Mouse (Mus musculus) lung, embryonic 15.5 days (tissue): Measurements from ENCODE around the gene 4933405L10Rik. TPM values are rescaled to one million over a fixed set of nuclear protein-coding genes. Genes with fewer than 3 reads are reported as not detected.

Experiments used
- ATAC-seq: fragments of 200-750 bp; cut with Nextera tagmentation; 2 replicates; pipeline ENCODE4 v1.8.0; 2017; ENCODE audit warnings: moderate number of reproducible peaks, borderline replicate concordance; ENCODE audit not compliant: low FRiP score, low TSS enrichment; ENCODE audit errors: extremely low read depth
- H3K27ac ChIP-seq: fragments of 300-500 bp; sonication (generic); 2 replicates; pipeline ENCODE4 v1.5.1; 2015; ENCODE audit warnings: moderate library complexity, mild to moderate bottlenecking, inconsistent platforms
- H3K27me3 ChIP-seq: fragments of 300-500 bp; sonication (generic); 2 replicates; pipeline ENCODE4 v1.6.1; 2015; ENCODE audit warnings: inconsistent platforms
- H3K36me3 ChIP-seq: fragments of 300-500 bp; sonication (generic); 2 replicates; pipeline ENCODE4 v1.6.1; 2015; ENCODE audit warnings: inconsistent platforms
- H3K4me1 ChIP-seq: fragments of 300-500 bp; sonication (generic); 2 replicates; pipeline ENCODE4 v1.6.1; 2015; ENCODE audit warnings: inconsistent platforms
- H3K4me2 ChIP-seq: fragments of 300-500 bp; sonication (generic); 2 replicates; pipeline ENCODE4 v1.6.1; 2015; ENCODE audit warnings: inconsistent platforms, mild to moderate bottlenecking, moderate library complexity
- H3K4me3 ChIP-seq: fragments of 300-500 bp; sonication (generic); 2 replicates; pipeline ENCODE4 v1.5.1; 2015; ENCODE audit warnings: mild to moderate bottlenecking, inconsistent platforms
- H3K9ac ChIP-seq: fragments of 300-500 bp; sonication (generic); 2 replicates; pipeline ENCODE4 v1.6.1; 2015; ENCODE audit warnings: inconsistent platforms
- H3K9me3 ChIP-seq: fragments of 300-500 bp; sonication (generic); 2 replicates; pipeline ENCODE4 v1.6.1; 2016; ENCODE audit warnings: inconsistent platforms
- WGBS: fragments of 180-500 bp; shearing (Covaris S2); methylation state at CpG from one replicate; pipeline ENCODE4 v1.1.7; 2015; 5-methylcytosine and 5-hydroxymethylcytosine counted together
- polyA plus RNA-seq: library from polyadenylated mRNA; unstranded; fragments of >200 nt; fragmentation: Nextera tagmentation; extraction: Ambion mirVana; gene quantifications from 2 replicates; pipeline ENCODE4 v1.2.1, GENCODE M21; 2015

Gene 4933405L10Rik
- polyA plus RNA-seq, result 0.17 TPM in 1 of 2 replicates, not detected in the other

DNA sequence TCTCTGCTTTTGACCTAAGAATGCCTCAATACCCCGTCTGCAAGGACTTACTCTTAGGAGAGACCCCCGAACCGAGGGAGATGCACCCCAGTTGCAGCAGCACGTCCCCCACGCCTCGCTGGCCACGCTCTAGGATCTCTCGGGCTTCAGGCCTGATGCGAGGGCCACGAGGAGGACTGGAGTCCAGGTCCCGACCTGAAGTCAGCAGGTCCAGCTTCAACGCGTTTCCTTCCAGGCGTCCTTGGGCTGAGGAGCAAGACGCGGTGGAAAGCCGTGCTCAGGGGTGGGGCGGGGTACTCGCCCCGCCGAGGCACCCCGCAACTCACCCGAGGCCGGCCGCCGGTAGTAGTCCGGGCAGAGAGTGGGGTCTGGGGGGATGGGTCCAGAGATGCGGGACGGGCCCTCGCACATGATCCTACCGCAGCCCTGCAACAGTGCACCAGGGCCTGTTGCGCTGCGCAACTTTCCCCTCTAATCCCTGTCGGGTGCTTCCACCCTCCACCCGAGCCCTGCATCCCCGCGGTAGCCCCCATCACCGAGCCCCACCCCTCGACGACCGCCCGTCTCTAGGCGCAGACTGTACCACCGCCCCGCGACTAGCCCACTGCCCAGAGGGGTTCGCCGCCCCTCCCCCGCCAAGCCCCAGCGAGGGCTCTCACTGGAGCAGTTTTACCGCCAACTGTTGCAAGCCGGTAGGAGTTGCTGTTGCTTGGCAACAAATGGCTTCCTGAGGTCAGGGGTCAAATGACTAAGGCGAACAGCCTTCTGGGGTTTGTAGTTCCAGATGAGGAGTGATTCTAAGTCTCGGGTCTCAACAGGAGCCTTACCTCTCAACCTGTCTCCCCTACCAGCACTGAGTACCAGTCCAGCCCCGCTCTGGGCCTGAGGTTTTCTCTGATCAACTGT lies at the start of gene 4933405L10Rik, which contains the start of gene Enkd1:
Gene 4933405L10Rik (plus strand): TSS at position 158 of the 906 bp plus-strand sequence.
Gene Enkd1 (minus strand): TSS at position 713 of the 906 bp plus-strand sequence.
- no peaks in the 10 kb centered on the region for H3K9me3 ChIP-seq
- no peak within 1 kb of the TSS for H3K27ac ChIP-seq
- H3K4me3 ChIP-seq, result peak within 1 kb of the TSS; percentile 93
- H3K4me1 ChIP-seq, result peaks cover 15% of the 10 kb centered on the region
- H3K9ac ChIP-seq, result peak within 1 kb of the TSS; percentile 81
- H3K27me3 ChIP-seq, result no peaks in the 10 kb centered on the region
- peak within 1 kb of the TSS; percentile 99 for H3K4me2 ChIP-seq
- peak; percentile 82 for ATAC-seq
- H3K36me3 ChIP-seq, result peaks cover 7% of the 10 kb centered on the region; the same call in 1 of the 2 replicates
- WGBS, result under 1% methylated on average over 55 of the region's 55 CpGs

DNA sequence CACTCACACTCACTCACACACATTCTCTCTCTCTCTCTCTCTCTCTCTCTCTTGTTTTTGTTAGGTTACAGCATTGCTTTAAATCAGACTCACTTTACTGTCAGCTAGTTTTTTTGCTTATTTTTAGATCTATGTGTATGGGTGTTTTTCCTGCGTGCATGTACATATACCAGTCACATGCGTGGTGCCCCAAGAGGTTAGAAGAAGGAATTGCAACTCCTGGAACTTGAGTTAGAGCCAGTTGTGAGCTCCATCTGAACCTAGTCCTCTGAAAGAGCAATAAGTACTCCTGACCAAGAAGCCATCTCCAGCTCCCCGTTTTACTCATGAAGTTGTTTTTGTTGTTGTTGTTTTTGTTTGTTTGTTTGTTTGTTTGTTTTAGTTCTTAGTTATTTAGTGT lies 46.3 kb upstream of the 4933405L10Rik start:
- no peak overlapping the region for H3K4me3 ChIP-seq
- no peaks in the 10 kb centered on the region for H3K9me3 ChIP-seq
- peaks cover 26% of the 10 kb centered on the region for H3K36me3 ChIP-seq
- no peak overlapping the region for H3K9ac ChIP-seq
- no peak overlapping the region for H3K27ac ChIP-seq
- H3K4me2 ChIP-seq, result no peak overlapping the region
- WGBS, result 66% methylated on average over 3 of the region's 3 CpGs
- no peaks in the 10 kb centered on the region for H3K27me3 ChIP-seq
- no peaks in the 10 kb centered on the region for H3K4me1 ChIP-seq
- no peak for ATAC-seq

DNA sequence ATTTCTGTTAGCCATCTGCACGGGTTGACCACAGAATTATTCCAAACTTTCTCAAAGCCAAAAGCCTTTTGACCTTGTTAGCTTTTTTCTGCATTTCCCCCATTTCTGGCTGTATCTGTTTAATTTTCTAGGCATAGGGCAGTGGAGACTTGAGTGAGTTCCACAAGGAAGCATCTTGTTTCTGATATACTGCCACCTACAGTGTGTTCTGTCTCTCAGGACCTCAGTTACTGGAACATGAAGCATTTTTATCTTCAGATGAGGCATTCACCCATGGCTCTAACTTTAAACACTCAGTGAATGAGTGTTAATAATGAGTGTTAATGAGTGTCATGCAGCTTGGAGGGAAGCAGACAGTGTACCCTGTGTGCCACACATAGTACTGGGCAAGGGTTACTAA lies 29.6 kb upstream of the 4933405L10Rik start:
- Histone ChIP-seq H3K4me3 (no peak overlapping the region), H3K4me1 (no peaks in the 10 kb centered on the region), H3K9ac (no peak overlapping the region), H3K27me3 (no peaks in the 10 kb centered on the region), H3K4me2 (no peak overlapping the region), H3K27ac (no peak overlapping the region), H3K9me3 (no peaks in the 10 kb centered on the region), H3K36me3 (peaks cover 92% of the 10 kb centered on the region)
- 82% methylated on average over 1 of the region's 1 CpGs for WGBS
- ATAC-seq, result no peak

DNA sequence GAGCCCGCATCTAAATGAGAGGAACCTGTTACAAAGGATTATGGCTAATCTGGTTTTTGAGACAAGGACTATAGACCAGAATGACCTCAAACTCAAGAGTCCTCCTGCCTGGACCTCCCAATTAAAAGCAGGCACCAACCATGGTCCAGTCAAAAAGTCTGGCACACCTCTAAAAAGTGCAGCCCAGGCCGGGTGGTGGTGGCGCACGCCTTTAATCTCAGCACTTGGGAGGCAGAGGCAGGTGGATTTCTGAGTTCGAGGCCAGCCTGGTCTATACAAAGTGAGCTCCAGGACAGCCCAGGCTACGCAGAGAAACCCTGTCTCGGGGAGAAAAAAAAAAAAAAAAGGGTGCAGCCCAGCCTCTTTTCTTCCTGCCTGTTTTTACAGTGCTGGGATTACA lies 22.1 kb upstream of the 4933405L10Rik start:
- WGBS, result 70% methylated on average over 7 of the region's 7 CpGs
- no peak for ATAC-seq
- Histone ChIP-seq H3K27me3 (no peaks in the 10 kb centered on the region), H3K27ac (no peak overlapping the region), H3K9ac (no peak overlapping the region), H3K4me2 (peak overlapping the region; percentile 44), H3K36me3 (peaks cover 41% of the 10 kb centered on the region), H3K4me1 (0 out of 2 replicates have a peak, but pooled peaks cover 3% of the 10 kb centered on the region), H3K4me3 (no peak overlapping the region), H3K9me3 (no peaks in the 10 kb centered on the region)

DNA sequence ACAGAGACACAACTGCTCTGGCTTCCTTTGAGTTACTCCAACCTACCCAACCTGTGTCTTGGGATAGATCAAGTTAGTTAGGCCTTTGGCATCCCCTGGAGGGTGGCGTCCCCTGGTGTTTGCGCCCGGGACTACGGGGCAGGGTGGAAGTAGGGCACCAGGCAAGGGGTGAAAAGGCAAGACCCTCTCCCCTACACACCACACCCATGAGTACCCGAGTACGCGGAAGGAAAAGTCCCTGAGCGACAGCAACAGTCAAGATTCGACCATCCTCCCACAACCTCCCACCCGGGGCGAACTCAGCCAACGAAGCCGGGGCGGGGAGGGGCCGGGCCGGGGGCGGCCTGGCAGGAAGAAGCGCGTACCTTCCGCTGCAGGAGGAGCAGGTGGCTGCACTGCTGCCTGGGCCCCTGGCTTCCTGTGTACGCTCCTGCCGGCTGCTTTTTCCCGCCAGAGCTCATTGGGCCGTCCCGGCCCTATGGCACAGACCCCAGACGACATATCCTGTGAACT lies 21.6 kb upstream of the 4933405L10Rik start, which contains the start of gene Carmil2:
Gene Carmil2 (plus strand): TSS at position 479 of the 513 bp plus-strand sequence.
- Histone ChIP-seq H3K4me2 (peak within 1 kb of the TSS; percentile 44), H3K4me1 (0 out of 2 replicates have a peak, but pooled peaks cover 3% of the 10 kb centered on the region), H3K4me3 (0 out of 2 replicates have a peak within 1 kb of the TSS, but pooled peaks have one; percentile 2), H3K9me3 (no peaks in the 10 kb centered on the region), H3K36me3 (peaks cover 36% of the 10 kb centered on the region), H3K27ac (no peak within 1 kb of the TSS), H3K9ac (no peak within 1 kb of the TSS), H3K27me3 (no peaks in the 10 kb centered on the region)
- ATAC-seq, result peak; percentile 44; the same call in 1 of the 2 replicates
- 8% methylated on average over 25 of the region's 26 CpGs for WGBS

DNA sequence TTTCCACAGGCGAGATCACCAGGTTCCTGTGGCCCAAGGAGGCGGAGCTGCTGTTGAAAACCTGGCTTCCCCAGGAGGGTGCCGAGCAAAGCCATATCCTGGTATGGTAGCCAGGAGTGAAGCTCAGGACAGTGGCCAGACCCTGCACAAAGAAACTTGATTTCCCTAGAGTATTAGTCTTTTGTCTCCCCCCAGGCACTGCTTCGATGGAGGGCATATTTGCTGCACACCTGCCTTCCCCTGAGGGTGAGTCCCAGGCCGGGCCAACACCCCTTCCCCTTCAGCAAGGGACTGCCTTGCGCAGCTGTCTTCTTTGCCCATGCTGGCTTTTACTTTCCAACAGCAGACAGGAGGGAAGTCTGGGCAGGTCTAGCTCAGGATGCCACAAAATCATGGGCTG lies 20.9 kb upstream of the 4933405L10Rik start:
- peaks cover 29% of the 10 kb centered on the region for H3K36me3 ChIP-seq
- ATAC-seq, result no peak
- no peak overlapping the region for H3K4me2 ChIP-seq
- WGBS, result 63% methylated on average over 6 of the region's 6 CpGs
- H3K9ac ChIP-seq, result no peak overlapping the region
- H3K4me3 ChIP-seq, result no peak overlapping the region
- 0 out of 2 replicates have a peak, but pooled peaks cover 3% of the 10 kb centered on the region for H3K4me1 ChIP-seq
- H3K27me3 ChIP-seq, result no peaks in the 10 kb centered on the region
- H3K9me3 ChIP-seq, result no peaks in the 10 kb centered on the region
- H3K27ac ChIP-seq, result no peak overlapping the region

DNA sequence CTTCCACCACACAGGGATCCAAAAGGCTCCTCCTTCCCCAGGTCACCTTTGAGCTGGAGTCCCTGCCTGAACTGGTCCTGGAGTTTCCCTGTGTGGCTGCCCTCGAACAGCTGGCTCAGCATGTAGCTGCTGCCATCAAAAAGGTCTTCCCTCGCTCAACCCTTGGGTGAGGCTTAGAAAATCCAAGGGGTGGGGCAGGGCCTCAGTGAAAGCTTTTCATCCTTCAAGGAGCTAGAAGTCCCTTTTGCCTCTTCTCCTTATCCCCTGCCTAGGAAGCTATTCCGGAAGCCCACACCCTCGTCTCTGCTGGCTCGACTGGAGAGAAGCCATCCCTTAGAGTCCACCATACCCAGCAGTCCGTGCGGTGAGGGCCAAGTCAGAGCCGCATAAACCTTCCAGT lies 19.9 kb upstream of the 4933405L10Rik start:
- peaks cover 20% of the 10 kb centered on the region for H3K36me3 ChIP-seq
- no peaks in the 10 kb centered on the region for H3K27me3 ChIP-seq
- 57% methylated on average over 8 of the region's 8 CpGs for WGBS
- no peak overlapping the region for H3K27ac ChIP-seq
- H3K9ac ChIP-seq, result no peak overlapping the region
- no peaks in the 10 kb centered on the region for H3K9me3 ChIP-seq
- ATAC-seq, result no peak
- no peak overlapping the region for H3K4me2 ChIP-seq
- 0 out of 2 replicates have a peak, but pooled peaks cover 3% of the 10 kb centered on the region for H3K4me1 ChIP-seq
- no peak overlapping the region for H3K4me3 ChIP-seq

DNA sequence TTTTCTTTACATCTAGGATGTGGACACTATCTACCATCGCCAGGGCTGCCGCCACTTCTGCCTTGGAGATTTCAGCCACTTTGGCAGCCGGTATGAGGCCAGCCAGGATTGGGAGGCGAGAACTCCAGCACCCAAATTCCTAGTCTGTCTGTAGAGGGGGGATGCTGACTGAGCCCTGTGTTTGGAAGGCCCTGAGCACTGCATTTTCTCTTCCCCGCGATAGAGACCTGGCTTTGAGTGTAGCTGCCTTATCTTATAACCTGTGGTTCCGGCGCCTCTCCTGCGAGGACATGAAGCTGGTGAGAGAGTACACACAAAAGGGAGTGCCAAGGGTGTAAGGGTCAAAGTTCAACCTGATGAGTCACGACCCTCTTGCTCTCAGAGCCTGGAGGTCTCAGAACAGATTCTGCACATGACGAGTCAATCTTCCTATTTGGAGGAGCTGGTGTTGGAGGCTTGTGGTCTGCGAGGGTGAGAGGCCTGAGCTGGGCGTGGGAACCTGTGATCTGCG lies 19.2 kb upstream of the 4933405L10Rik start:
- Histone ChIP-seq H3K4me2 (no peak overlapping the region), H3K27me3 (no peaks in the 10 kb centered on the region), H3K4me1 (0 out of 2 replicates have a peak, but pooled peaks cover 3% of the 10 kb centered on the region), H3K36me3 (peaks cover 12% of the 10 kb centered on the region), H3K9me3 (no peaks in the 10 kb centered on the region), H3K4me3 (no peak overlapping the region), H3K9ac (no peak overlapping the region; the same call in 1 of the 2 replicates), H3K27ac (no peak overlapping the region)
- WGBS, result 52% methylated on average over 14 of the region's 14 CpGs
- no peak for ATAC-seq

DNA sequence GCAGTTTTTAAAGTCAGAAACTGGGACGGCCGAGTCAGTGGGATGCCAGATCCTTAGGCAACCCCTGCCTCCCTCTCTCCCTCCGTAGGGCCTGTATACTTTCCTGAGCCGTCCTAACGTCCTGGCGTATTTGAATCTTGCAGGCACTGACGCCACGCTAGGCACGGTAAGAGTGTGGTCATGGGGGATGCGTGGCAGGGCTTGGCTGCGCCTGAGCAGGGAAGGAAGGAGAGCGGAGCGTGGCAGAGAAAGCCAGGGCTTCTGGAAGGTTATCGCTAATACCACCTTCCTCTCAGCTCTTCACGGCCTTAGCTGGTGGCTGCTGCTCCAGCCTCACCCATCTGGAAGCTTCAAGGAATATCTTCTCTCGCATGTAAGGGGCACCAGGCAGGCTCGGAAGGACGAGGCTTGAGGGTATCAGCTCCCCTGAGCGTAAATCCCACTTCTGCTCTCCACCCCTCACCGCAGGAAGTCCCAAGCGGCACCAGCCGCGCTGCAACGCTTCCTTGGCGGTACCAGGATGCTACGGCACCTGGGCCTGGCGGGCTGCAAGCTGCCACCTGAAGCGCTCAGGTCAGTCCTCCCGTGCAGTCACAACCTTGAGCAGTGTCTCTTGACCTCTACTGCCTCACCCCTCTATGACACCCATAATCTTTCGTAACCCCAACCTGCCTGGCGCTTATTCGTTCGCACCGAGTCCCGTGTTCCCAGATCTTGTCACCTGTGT lies 18.0 kb upstream of the 4933405L10Rik start:
- H3K4me2 ChIP-seq, result no peak overlapping the region
- no peak overlapping the region for H3K9ac ChIP-seq
- no peaks in the 10 kb centered on the region for H3K9me3 ChIP-seq
- peaks cover 14% of the 10 kb centered on the region for H3K4me1 ChIP-seq
- H3K27me3 ChIP-seq, result no peaks in the 10 kb centered on the region; the same call in 1 of the 2 replicates
- H3K4me3 ChIP-seq, result no peak overlapping the region
- 54% methylated on average over 35 of the region's 35 CpGs for WGBS
- no peak overlapping the region for H3K27ac ChIP-seq
- peaks cover 1% of the 10 kb centered on the region; the same call in 1 of the 2 replicates for H3K36me3 ChIP-seq
- ATAC-seq, result no peak

DNA sequence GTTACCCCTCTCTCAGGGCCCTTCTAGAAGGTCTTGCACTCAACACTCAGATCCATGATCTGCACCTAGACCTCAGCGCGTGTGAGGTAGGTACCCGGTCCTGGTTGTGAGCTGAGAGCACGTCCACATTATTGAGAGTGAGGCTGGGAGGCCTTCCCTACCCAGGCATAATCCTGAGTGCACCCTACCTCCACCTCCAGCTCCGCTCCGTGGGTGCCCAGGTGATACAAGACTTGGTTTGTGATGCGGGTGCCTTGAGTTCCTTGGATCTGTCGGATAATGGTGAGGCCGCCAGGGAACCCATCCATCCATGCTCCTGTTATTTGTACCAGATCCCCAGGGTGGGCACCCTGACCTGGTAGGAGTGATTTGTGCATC lies 17.5 kb upstream of the 4933405L10Rik start:
- Histone ChIP-seq H3K36me3 (no peaks in the 10 kb centered on the region), H3K27me3 (no peaks in the 10 kb centered on the region; the same call in 1 of the 2 replicates), H3K4me3 (no peak overlapping the region), H3K9me3 (no peaks in the 10 kb centered on the region), H3K9ac (no peak overlapping the region), H3K4me2 (no peak overlapping the region), H3K27ac (no peak overlapping the region), H3K4me1 (peaks cover 17% of the 10 kb centered on the region)
- ATAC-seq, result no peak
- WGBS, result 82% methylated on average over 9 of the region's 9 CpGs

DNA sequence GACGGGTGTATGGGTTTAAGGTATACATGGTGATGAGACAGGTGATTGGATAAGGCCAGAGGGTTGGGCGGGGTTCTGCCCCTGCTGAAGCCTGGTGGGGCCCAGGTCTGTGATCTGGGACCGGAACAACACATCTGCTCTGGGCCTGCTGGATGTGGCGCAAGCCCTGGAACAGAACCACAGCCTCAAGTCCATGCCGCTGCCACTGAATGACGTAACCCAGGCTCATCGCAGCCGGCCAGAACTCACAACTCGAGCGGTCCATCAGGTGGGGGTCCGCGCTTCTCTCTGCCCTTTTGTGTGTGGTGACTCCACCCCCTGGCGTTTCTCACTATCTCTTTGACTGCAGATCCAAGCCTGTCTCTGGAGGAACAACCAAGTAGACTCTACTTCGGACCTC lies 16.5 kb upstream of the 4933405L10Rik start:
- Histone ChIP-seq H3K4me2 (no peak overlapping the region), H3K4me1 (peaks cover 15% of the 10 kb centered on the region), H3K27ac (no peak overlapping the region), H3K9me3 (no peaks in the 10 kb centered on the region), H3K9ac (no peak overlapping the region), H3K36me3 (no peaks in the 10 kb centered on the region), H3K4me3 (no peak overlapping the region), H3K27me3 (no peaks in the 10 kb centered on the region; the same call in 1 of the 2 replicates)
- 77% methylated on average over 14 of the region's 14 CpGs for WGBS
- no peak for ATAC-seq
